Mouse (Mus musculus) T-cell, adult 2 months (primary cell): ENCODE measurements around the gene Acad9.
"Not testable (repeated sequence)": the region's sequence is repeated elsewhere in the genome, so short reads cannot be mapped to it uniquely, and the experiment has no call there.

Experiments
- DNase-seq: peaks from one replicate; pipeline ENCODE4 v3.0.0; 2022; ENCODE audit warnings: low spot score

Acad9 gene

GRCm38 (mm10) chr3:36095371-36095770 lies 29.6 kb downstream of the Acad9 start:
- DNase-seq: no peak

GRCm38 (mm10) chr3:36116076-36116475 lies 50.3 kb downstream of the Acad9 start:
- no peak for DNase-seq

GRCm38 (mm10) chr3:36119684-36120548 lies 54.1 kb downstream of the Acad9 start:
- no peak for DNase-seq

GRCm38 (mm10) chr3:36126176-36126575 lies 60.4 kb downstream of the Acad9 start:
- DNase-seq: not testable (repeated sequence)

GRCm38 (mm10) chr3:36136152-36136551 lies 70.4 kb downstream of the Acad9 start:
- DNase-seq: no peak

GRCm38 (mm10) chr3:36137560-36137959 lies 71.8 kb downstream of the Acad9 start:
- no peak for DNase-seq

GRCm38 (mm10) chr3:36138171-36138660 lies 72.4 kb downstream of the Acad9 start:
- no peak for DNase-seq

GRCm38 (mm10) chr3:36138996-36139395 lies 73.2 kb downstream of the Acad9 start:
- no peak for DNase-seq
